Mouse (Mus musculus) heart, adult 11 months (tissue): ENCODE data around the gene Ficd.

Experiments used
- DNase-seq: peaks from one replicate; pipeline ENCODE4 v3.0.0; 2022

Ficd gene

DNA sequence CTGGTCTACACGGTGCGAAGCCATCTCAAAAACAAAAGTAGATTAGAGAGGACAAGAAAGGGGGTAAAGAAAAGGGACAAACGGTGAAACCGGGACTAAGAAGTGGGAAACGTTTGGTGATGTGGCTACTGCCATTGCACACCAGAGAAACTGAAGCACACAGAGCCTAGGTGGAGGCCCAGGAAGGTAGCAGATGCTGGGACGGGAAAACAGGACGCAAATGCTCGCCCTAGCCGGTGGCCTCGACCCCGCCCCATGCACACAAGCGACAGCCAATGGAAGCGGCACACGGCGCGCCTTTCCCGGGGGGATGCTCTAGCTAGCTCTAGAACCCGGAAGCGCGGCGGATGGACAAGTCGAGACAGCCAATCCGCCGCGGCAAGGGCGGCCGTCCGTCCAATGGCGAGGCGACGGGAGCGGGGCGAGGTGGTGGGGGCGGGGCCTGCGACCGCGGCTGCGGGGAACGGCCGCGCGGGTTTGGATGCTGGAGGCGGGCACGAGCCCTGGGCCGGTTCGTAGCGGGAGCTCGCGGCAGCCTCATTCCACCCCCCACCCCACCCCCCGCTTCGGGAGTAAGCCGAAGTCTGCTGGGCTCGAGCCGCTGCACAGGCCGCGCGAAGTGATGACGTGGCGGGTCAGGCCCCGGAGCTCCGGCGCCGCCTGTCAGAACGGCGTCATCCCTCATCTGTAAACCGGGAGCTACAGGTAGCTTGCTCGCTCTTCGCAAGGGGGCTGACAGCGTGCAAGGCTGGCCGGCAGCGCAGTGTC is at the start of gene Ficd:
TSS of gene Ficd (plus strand) at position 459 of the 768 bp plus-strand sequence.
- DNase-seq = peak; percentile 100

DNA sequence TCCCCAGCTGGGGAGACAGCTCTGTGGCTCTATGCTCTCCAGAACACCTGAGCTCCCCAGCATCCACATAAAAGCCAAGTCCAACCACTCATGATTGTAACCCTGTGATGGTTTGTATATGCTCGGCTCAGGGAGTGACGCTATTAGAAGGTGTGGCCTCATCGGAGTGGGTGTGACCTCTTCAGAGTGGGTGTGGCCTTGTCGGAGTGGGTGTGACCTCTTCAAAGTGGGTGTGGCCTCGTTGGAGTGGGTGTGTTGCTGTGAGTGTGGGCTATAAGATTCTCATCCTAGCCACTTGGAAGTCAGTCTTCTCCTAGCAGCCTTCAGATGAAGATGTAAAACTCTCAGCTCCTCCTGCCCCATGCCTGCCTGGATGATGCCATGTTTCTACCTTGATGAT is 48.1 kb upstream of the Ficd start:
- DNase-seq = no peak

DNA sequence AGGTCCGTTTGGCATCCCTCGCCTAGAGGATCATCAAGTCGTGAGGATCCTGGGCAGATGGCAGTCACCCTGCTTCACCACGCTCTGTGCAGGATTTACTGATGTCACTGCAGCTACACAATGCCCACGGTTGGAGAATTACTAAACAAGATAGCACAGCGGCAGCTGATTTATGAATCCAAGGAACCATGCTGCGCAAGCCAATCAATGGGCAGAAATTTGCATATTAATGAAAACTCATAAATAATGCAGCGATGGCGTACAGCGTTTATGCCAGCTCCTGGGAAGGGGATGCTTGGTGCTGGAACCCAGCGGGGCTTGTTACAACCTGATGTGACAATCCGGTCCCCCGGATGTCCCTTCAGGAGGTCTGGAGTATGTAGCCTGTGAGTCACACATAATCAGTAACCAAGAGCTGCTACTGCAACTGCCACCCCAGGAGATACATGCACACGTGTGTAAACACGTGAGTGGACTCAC is 45.5 kb upstream of the Ficd start:
- DNase-seq = no peak

DNA sequence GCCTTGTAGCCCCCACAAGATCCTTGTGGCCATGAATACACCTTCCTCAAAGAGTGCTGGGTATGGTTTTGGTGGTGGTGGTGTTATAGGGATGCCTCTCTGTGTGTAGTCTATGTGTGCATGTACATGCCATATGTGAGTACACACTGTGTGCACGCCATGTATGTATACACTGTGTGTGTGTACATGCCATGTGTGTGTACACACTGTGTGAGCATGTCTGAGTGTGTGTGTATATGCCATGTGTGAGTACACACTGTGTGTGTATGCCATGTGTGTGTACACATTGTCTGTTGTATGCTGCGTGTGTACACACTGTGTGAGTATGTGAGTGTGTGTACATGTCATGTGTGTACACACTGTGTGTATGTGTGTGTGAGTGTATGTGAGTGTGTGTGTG is 44.7 kb upstream of the Ficd start:
- DNase-seq = no peak

DNA sequence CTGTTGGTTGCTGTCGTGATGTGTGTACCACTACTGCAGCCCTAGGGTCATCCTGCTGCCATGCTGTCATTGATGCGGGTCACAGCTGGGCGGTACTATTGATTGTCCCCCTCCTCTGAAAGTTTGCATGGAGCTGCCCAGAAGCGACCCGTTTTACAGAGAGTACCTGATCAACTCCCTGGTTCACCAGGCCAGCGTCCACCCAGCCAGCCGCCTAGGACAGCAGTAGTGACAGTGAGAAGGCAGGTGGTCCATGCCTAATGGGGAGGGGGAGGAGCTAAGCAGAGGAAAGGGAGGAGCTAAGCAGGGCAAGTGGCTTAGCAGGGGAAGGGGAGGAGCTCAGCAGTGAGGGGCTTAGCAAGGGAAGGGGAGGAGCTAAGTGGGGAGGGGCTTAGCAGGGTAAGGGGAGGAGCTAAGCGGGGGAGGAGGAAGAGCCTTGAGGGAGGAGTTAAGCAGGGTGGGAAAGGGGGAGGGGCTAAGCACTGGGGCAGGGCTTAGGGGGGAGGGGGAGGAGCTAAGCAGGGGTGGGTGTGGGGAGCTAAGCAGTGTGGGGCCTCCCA is 42.3 kb upstream of the Ficd start:
- no peak for DNase-seq

DNA sequence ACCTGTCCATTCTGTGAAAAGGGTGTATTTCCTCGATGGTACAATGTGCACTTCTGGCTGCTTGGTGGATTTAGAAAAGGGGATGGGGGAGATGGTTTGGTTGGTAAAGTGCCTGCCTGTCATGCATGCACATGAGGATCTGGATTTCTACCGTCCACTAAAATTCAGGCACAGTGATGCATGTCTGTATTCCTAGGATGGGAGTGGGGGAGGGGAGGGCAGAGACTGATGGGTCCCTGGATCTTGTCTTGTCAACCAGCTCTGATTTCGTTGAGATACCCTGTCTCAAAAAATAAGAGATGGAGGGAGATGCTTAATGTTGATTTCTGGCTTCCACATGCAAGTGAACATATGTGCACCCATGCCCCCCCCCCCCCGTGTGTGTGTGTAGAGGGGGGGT is 41.6 kb upstream of the Ficd start:
- DNase-seq = no peak

DNA sequence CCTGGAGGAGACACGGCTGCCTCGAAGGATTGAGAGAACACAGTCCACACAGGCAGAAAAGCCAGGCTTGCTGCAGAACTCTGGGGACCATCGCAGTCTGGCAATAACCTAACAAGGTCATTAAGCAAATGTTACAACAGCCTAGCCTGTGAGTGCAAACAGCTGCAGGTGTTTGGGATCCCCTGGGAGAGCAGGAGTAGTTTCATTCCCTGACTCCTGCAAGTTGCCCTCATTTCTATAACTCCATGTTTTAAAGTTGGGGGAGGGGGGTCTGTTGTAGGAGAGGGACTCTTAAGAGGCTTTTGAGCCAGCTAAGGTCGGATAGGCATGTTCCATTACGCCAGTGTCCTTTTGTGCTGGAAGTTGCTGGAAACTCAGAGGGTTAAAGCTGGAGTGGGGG is 41.2 kb upstream of the Ficd start:
- peak; percentile 91 for DNase-seq

DNA sequence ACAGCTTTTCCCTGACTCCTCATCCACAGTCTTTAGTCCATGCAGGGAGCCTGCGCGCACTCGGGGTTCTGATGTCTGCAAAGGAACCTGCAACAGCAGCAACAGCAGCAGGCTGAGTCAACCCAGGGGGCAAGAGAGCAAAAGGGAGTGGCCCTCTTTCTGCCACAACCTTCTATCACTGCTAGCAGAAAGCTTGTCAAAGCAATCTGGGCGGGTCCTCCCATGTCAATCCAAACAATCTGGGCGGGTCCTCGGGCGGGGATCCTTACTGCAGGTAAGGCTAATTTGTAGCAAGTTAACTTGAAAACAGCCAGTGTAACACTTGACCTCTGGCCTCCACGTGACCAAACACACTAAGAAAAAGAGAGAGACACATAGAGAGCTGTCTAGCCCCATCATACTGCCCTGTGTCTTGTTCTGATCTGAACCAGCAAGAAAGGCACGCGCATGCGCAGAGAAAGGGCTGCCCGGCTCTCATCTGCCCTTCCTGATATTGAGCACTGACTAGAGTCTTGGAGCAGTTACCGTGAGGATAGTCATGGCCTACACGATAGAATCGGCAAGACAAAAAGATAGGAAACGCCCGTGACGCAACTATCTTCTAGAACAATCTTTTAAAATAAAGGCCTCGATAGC is 35.1 kb upstream of the Ficd start:
- DNase-seq = no peak

DNA sequence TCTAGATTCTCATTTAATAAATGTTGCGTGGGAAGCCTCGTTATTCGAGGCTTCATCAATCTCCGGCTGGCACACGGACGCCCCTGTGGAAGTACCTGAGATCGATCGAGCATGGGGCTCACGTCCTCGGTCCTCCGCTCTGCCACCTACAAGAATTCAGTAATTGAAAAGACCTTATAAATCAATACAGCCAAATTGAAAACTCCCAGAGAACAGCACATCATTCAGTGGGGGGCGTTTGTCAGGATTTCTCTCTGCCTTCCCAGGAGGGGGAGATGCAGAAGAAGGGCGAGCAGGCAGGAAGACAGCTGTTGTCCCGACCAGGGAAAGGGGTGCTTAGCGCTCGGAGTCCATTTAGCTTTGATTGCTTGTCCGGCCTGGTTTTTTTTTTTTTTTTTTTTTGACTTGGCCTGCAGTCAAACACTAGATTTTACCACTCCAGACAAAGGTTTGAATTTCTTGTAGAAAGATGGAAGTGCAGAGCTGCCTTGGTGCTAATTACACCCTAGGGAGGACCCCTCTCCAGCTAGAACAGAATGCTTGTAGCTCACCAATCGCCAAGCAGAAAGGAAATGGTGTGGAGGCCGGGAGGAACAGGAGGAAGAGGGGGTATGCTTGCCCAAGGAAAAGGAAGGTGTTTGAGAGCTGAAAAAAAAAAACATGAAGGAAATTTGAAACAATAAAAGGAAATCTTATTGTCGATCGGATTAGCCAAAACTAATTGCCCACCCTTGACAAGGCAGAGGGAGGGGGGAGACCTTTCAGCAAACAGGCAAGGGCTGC is 31.6 kb upstream of the Ficd start:
- DNase-seq = peak; percentile 96

DNA sequence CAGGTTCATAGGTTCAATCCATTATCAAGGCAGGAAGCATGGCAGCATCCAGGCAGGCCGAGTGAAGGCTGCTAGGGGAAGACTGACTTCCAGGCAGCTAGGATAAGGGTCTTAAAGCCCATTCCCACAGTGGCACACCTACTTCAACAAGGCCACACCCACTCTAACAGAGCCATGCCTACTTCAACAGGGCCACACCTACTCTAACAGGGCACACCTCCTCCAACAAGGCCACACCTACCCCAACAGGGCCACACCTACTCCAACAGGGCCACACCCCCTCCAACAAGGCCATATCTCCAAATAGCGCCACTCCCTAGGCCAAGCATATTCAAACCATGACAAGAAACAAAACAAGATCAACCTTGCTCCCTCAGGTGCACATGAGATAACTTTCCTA is 22.7 kb upstream of the Ficd start:
- DNase-seq = no peak

DNA sequence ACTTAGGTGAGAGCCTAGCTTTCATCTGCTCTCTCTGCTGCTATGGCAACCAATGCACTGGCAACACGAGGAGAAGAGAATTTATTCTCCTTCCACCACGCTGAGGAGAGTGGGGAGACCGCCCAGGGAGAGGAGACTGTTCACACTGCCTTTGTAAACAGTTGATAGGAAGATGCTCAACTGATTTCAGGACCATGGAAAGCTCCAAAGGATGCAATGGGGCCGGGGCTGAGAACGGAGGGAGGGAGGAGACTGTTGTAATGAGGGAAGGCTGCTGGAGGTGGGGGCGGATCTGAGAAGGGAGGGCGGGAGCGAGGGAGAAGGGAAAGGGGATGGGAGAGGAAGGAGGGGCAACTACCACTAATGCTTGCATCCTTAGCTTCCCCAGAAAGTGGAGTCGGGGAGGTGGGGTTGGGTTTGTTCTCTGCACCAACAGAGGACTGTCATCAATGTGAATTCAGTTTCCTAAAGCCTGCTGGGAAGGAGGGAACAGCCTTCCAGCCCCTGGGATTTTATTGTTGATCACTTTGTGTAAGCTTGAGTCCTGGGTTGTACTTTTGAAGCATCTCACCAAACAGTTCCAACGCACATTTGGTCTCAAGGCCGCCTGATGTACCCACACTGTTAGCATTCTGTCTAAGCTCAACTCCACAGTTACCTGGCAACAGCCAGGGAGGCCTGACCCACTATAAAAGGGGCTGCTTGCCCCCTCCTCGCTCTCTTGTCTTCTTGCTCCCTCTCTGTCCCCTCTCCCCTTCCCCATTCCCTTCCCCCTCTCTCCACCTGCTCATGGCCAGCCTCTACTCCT is 18.8 kb upstream of the Ficd start:
- DNase-seq = no peak

DNA sequence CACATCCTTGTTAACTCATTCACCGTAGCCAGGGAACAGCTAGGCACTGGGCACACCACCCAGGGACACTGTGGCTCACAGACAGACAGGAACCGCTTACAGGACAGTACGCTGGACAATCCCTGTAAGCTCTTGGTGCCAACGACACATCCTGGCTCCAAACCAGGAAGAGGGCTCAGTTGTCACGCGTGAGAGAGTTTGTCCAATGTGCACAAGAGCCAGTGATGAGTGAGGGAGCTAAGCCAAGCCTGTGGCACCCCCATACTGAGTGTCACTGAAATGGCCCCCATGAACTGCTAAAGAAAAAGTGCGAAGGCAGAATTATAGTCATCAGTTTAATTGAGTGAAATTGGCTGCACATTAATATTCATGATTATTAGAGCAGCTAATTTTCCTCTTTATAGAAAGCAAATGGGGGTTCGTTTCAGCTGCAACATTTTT is 16.4 kb upstream of the Ficd start:
- DNase-seq = no peak

DNA sequence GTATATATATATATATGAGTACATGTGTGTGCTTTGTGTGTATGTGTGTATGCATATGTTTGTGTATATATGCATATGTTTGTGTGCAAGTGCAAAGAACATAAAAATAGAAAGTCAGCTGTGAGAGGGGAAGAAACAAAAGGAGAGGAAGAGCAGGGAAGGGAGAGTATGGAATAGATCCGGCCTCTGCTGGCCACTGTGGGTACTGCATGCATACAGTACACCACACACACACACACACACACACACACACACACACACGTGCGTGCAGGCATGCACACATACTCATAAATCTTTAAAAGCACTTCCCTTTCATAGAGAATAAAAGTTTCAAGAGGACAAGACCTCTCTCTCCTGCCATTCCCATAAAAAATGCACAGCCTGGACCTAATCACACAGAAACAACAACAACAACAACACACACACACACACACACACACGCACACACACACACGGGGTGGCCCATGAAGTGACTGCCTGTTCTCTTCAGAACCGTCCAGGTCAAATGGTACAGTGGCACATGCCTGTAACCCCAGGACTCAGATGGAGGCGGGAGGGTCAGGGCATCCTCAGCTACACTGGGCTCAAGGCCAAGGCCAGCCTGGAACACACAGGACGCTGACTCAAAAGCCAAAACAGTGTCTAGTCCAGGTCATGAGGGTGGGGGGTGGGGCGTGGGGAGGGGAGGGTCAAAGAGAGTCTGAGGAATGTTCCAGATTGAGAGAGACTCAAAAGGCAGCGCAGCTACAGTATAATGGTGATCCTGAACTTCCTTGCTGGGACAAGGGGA is 13.2 kb upstream of the Ficd start:
- no peak for DNase-seq

DNA sequence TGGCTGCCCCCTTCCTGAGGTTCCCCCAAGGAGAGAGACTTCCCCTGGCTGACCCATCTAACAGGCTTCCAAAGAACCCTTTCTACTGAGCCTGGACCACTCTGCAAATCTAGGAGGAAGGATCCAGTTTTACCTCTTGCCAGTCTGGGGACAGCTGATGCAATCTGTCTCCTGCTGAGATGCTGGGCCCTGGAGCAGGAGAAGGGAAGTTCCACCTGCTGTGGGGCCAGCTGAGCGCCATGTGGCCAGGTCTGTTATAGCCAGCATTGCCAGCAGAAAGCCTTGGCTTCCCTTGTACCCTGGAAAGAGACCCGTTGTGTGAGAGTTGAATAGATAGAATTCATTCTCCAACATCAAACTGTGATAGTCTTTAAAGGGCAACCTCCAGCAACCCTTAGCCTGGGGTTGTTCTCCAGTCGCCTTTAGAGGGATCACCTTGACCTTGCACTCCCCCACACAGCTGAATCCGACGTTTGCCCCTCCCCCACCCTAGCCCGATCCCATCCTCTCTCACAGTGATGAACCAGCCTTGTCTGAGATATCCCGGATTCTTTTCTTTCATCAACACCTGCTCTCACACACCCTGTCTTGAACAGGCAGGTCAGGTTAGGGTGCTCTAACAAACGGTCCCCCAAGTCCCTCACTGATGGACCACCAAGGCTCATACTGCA is 11.9 kb upstream of the Ficd start:
- no peak for DNase-seq

DNA sequence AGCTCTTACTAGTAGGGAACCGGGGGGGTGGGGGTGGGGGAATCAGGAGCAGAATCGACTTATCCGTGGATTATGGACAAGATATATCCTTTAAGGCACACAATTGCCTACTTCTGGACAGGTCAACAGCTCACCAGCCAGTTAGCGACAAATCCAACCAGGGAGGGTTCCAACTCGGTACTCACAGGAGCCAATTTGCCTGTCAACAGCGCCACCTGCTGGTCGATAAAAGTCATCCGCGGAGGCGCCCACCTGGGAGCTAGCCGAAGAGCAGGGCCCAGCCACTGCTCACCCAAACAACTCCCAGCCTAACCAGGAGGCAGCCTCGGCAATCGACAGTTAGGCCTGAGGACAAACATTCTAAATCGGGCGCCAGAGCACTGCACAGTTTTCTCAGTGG is 11.2 kb upstream of the Ficd start, which contains the start of gene 1700069L16Rik:
TSS of gene 1700069L16Rik (minus strand) at position 327 of the 400 bp plus-strand sequence.
- peak; percentile 95 for DNase-seq

DNA sequence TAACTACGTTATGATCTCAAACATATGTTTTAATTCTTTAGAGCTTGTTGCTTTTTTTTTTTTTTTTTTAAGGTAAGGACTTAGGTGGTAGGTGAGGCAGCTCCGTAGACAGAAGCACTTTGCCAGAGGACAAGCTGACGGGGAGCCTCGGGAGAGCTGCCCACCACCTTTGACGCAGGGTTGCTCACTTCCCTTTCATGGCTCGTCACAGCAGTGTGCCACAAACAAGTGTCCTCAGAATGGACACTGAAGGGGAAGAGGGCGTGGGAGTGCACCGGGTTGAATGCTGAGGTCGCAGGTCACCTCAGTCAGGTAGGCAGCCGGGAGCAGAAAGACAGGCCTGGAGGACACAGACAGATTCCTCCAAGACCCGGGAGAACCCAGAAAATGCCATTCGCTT is 10.2 kb upstream of the Ficd start:
- no peak for DNase-seq

DNA sequence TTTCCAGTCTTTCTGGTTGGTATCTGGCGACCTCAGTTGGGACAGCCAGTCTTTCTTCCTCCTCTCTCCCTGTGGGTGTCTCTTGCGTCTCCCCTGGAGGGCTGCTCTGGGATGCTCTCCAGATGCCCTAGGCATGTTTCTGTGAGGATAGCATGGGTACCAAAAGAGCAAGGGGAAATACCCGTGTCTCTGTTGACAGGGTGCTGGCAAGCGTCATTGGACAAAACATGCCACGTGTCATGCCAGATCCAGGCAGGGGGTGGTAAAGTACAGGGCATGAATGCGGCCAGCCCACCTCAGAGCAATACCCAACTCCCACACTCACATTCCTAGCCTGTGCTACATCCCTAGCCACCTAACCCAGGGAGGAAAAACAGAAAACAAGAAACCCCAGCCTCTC is 9.0 kb upstream of the Ficd start:
- DNase-seq = no peak

DNA sequence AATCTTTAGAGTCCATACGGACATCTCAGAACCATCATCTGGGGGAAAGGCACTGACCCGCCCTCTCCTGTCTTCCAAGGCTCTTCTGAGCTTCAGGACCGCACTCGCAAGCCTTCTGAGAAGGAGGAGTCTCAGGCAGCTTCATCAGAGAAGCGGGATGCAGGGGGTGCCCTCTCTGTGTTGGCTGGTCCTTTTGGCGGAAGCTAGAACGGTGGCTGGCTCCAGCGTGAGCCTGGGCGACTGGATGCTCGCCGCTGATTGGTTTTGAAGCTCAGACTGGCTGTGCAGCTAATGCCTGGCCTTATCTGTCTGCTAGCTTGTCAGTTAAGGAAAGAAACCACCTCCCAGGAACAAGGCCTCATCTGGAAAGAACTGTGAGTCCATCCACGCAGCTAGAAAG is 8.4 kb upstream of the Ficd start:
- DNase-seq = no peak

DNA sequence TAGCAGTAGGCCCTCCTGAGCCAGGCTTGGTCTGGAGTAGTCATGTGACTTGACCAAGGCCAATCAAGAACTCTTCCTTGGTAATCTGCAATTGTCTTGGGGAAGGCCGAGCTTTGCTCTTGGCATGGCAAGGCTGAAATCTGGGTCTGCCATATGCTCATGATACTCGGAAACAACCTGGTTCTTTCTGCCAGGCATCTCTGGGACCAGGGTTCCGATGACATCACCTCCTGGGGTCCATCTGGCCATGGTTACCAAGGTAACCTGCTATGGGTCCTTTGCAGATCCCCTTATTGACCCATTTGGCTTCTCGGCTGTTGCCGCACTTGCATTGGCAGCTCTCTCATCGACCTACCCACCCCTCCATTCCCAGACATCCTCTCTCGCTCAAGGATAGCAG is 7.6 kb upstream of the Ficd start:
- DNase-seq = no peak

DNA sequence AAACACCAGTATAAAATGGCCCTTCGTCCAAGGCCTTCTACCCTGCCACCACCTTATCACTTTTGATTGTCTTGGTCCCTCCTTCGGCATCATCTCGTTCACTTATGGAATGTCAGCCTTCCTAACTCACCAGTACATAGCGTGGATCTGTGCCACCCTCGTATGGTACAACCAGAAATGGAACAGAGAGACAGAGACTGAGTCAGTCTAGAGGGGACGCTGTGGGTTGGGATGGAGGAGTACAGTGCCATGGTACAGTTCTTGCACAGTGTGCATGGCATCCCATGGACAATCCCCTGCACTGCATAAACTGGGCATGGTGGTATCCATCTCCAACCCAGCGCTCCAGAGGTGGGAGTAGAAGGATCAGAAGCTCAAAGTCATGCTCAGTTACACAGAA is 6.9 kb upstream of the Ficd start:
- no peak for DNase-seq

DNA sequence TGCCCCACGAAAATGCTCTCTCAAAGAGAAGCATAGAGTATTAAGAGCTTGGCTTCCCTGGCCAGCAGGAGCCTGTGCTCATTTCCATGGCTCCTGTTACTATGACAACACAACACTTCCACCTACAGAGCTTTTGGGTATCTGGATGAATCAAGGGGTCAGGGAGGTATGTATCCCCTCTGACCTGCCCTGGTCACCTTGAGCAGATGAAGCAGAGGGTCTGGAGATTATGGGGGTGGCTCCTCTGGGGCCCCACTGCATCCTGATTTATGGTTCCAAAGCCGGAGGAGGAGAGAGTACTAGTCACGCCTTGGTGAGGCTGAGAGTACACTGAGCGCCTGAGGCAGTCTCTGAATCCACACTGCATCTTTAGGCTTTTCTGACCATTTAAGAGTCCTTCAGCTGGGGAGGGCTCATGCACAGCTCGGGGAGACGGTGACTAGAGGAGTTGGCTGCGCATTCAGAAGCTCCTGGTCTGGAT is 4.9 kb upstream of the Ficd start:
- no peak for DNase-seq
